Mouse (Mus musculus): ENCODE measurements at regions not wholly inside any gene's neighbourhood (a gene's known extent, or its start where the extent isn't known, plus 50 kb on each side); places are given as distances from the start of the nearest gene placed in this dataset.

DNA sequence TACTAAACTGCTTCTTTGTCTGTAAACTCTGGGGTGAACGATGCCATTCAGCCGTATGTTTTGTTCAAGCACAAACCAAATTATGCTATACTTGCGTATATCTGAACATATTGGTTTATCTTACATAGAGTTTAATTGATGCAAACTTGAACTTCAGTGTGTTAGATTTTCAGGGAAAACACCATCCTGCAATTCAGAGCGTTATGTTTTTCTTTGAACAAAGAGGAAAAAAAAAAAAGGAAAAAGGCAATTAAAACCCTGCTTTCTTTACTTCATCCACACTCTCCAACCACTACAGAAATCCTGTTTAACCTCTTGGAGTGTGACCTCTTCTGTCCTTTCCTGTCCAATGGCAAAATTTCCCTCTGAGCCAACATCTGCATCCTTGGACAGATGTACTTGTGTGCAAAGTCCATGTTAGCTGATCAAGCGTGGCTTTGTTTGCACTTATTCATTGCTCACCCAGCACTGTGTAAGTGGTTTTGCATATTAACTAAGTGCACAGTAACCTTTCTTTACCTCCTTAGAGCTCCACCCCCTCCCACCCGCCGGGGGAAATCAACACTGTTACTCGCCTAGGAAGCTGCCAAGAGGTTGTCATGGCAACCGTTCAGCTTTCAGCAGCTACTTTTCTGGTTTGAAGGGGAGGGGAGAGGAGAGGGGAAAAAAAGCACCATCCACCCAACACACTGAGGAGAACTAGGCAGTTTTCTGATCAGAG lies 174.4 kb upstream of the Klf12 start:
- DNase-seq (ENCODE audit: low spot score), result no peak

DNA sequence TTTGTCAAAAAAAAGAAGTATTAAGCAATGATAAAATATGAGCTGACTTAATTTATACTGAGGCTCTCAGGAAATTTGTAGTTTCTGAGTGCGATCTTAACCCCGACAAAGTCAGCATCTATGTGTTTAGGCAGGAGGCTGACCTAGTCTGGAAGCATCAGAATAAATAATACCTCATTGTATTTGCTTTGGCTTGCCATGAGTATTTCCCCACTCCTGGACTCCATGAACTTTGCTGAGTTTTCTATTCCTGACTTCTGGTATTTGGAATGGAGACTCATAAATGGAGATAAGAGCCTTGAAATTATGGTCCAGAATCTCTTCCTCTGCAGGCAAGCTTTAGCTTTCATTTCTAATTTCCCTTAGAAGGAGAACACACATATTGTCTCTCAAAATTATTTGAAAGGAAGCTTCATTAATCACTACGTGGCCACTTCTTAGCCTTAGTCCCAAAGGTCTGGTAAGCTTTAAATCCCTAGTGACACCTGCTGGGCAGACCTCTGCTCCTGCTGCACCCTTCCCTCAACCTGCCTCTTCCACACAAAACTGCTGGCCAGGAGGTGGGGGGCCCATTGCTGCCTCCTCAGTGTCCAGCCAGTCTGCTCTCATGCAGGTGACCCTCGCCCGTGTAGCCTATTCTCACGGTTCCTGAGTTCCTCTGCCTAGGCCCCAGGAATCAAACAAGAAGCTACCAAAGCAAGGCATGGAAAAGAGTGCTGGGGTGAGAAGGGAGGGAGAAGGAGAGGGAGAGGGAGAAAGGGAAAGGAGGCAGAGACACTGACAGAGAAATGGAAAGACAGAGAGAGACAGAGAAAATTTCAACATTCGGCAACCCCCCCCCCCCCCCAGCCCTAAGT lies 173.6 kb upstream of the Klf12 start:
- no peak for DNase-seq (ENCODE audit: low spot score)

DNA sequence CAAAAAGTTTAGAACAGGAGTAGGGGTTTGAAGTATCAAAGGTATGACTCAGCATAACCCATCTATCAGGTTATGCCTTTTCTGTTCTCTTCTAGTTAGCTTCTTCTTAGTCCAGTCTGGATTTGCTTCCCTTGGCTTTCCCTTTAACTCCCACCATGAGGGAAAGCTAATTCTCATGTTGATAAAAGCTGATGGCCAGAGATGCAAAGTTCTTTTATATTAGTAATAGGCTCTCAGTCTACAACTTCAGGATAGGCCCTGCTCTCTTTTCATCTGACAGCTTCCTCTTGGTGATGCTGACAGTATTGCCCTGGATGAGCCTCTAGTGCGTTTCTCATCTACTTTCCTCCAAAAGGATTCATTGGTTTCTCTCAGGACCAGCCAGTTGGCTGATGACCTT lies 161.7 kb upstream of the Klf12 start:
- DNase-seq (ENCODE audit: low spot score), result no peak

DNA sequence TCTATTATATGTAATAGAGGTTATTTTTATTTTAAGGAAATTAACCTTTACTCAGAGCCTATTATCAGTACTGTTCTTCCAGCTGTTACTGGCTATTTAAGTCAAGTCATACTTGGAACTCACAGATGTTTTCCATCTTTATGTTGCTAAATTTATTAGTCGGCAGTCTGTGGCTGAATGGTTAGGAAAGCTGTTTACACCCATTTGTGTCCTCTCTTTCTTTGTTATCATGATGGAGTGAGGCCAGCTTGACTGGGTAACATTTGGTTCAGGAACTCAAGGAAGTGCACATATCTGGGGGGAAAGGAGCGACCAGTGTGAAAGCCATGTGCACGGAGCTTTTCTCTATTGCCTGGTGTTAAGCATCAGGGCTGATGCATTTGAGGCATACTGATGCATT lies 160.4 kb upstream of the Klf12 start:
- DNase-seq (ENCODE audit: low spot score), result no peak

DNA sequence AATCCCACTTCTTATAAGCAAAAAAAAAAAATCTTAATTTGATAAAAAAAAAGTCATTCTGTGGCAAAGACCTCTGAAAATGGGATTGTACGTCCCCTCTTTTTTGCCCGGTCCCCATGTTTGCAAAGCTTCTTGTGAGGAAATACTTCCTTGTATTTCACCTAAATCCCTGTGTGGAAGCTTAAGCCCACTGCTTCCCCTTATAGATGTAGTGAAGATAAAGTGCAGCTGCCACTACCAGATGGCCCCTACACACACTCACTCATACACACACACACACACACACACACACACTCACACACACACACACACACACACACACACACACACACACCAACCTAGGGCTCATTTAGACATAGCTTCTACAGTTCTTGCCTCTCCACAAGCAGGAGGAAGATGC lies 159.6 kb upstream of the Klf12 start:
- no peak for DNase-seq (ENCODE audit: low spot score)

DNA sequence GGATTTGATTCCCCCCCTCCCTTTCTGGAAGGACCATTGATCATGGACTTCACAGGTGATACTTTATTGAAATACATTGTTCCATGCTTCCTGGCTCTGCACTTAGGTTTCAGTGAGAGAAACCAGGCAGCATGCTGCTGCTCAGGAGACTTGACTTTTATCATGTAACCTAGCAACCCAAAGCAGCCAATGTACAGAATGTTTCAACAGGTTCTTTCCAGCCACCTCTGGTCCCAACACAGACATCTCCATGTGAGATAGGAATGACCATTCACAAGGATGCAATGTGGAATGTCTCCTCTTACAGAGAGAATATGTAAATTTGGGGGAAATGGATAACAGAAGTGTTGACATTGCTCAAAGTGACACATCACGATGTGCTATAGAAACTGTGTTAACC lies 153.1 kb upstream of the Klf12 start:
- DNase-seq (ENCODE audit: low spot score), result no peak

DNA sequence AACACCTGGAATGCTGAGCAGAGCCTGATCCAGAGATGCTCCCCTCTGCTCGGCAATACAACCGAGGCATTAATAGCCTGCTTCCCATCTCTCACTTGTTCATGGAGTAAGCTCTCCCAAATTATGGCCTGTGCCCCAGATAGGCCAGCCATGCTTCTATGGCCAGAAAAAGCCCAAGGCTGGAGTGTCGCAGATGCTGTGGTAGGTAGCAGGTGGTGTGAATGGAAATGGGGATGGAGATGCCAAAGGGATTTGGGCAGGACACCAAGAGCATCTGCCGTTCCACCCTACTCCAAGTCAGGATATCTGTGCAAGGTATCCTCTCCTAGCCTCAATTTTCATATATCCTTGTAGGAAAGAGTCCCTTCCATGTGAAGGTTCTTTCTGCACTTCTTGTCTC lies 145.2 kb upstream of the Klf12 start:
- DNase-seq (ENCODE audit: low spot score), result no peak

DNA sequence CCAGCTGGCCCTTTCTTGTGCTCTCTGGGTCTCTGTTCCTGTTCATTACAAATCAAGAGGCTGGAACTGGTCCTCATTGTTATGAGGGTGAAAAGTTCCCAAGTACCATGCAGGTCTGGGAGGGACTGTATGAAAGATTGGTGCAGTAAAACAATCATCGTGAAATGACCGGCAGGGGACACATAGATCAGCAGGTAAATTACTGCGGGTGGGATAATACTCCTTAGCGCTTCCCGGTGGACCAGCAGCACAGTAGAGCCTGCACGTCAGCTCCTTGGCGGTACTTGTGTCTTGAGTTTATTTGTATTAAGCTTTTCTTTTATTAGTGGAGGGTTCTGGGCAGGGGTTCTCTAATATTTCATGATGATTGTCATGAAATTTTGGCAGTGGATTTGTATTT lies 141.9 kb upstream of the Klf12 start:
- DNase-seq (ENCODE audit: low spot score), result no peak

DNA sequence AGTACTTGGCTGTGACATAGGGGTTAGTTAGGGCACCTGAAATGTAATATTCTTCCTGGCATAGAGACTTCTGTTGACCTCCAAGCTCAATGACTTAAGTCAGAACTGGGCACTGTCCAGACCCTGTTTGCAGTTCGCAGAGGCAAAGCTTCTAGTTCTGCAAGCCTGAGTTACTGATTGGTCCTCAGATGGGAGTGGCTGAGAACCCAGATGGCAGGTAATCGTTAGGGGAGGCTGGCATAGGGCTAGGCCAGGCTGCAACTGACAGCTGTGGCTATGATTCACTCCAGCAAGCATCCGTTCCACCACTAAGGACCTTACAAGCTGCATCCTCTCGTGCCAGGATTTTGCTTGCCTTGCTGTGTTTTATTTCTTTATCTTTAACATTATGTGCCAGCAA lies 139.3 kb upstream of the Klf12 start:
- peak; percentile 77 for DNase-seq (ENCODE audit: low spot score)

DNA sequence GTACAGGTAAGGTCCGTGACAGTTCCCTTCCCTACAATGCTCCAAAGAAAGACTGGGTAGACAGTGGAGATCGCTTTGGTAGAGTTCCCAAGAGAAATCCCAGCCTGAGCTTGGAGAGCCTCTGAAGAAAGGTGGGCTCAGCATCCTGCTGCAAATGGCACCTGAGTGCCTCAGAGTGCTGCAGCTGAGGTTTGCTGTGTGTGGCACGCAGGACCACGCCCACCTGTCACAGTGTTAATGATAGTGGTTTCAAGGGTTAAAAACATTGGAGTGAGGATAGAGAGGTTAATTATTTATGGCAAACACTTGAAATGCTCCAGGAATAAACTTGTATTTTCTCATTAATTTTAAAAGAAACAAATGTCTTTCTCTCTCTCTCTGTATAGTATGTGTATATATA lies 137.2 kb upstream of the Klf12 start:
- no peak for DNase-seq (ENCODE audit: low spot score)

DNA sequence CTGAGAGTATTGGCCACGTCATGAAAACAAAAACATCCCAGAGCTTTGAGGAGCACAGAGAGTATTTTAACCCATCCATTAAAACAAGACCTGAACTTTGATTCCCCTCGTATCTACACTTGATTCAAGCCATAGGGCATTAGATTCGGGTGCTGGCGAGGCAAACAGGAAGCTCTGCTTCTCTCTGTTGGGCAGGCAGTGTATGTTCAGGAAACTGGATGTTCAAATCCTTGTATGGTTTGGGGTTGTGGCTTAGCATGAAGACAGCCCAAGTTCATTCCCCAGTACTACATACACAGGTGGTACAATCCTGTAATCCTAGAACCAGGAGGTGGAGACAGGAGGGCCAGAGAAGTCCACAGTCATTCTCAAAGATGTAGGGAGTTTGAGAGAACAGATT lies 130.6 kb upstream of the Klf12 start:
- DNase-seq (ENCODE audit: low spot score), result no peak

DNA sequence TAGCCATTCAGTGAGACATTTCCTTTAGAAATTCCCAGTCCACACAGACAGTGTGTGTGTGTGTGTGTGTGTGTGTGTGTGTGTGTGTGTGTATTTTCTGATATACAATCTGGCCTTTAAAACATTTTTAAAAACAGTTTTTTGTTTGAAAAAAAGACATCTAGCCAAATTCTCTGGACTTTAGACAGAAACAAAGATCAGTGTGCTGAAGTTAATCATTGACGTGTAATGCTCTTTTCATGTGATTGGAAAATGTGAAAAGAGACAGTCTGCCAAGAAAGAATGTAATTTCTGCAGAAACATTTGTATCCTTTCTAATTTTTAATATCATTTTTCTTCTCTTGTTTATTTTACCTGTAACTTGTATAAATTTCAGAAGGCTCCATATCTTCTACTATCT lies 127.7 kb upstream of the Klf12 start:
- no peak for DNase-seq (ENCODE audit: low spot score)

DNA sequence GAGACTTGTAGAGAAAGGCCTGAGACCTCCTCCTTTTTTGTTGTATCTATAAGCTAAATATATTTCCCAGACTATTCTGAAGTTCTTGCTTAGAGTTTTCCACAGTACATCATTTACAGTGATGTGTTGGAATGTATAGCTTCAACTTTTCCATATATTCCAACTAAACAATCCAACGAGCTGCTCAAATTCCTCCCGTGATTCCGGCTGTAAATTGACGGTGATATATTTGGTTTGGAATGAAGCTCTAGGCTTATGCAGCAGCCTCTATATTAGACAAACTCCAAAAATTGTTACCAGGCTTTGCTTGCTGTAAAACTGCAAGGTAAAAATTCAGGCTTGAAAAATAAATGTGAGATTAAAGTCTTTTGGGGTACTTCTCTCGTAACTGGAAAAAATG lies 112.7 kb upstream of the Klf12 start:
- no peak for DNase-seq (ENCODE audit: low spot score)

DNA sequence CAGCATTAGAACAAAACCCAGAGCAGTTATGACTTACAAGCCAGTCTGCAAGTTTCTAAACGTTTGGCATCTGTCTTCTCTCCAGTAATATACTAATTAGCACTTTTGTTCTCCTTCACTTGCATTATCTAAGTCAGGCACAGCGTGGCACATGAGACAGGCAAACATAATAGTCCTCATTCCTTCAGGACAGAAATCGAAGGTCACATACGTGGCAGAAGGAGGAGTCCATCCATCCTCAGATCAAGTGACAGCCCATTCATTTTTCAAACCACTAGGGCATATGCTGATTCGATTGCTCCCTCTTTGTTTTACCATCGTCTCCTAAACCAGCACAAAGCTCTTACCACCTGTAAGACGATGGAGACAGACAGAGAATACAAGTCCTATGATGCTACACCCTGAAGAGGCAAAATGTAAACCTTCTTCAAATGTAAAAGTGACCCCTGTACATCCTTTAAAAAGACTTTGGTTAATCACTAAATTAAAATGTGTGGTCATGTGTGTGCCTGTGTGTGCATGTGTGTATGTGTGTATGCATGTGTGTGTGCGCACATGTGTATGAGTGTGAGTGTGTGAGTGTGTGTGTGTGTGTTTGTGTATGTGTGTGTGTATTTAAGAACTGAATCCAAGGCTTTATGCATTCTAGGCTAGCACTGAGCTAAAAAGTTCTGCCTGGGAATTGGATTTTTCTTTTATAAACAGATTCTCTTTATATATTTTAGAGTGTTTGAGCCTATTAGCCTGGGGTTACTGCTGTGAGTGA lies 90.9 kb upstream of the Klf12 start:
- no peak for DNase-seq (ENCODE audit: low spot score)

DNA sequence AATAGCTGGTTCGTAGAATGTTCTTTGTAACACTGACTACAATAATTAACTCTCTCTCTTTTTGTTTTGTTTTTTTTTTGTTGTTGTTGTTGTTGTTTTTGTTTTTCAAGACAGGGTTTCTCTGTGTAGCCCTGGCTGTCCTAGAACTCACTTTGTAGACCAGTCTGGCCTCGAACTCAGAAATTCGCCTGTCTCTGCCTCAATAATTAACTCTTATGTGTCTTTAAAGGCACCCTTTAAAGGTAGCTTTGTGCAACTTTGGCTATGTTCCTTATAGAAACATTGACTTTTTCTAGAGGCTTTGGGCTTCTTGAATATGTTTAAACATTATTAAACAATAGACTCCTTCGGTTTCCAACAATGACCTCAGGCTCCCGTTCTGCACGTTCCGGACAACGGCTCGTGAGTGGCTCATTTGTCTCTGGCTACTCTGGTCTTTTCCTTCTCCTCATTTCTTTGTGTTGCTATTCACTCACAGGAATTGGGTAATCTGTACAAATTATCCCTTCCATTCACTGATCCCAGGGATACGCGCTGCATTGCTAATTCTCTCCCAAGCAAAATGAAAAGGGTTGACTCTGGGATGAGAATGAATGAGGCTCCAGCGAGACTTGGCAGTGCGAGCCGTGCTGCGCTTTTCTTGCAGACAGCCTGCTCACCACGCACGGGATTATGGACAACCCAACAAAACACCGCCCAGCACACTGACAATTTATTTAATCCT lies 90.2 kb upstream of the Klf12 start:
- DNase-seq (ENCODE audit: low spot score), result no peak

DNA sequence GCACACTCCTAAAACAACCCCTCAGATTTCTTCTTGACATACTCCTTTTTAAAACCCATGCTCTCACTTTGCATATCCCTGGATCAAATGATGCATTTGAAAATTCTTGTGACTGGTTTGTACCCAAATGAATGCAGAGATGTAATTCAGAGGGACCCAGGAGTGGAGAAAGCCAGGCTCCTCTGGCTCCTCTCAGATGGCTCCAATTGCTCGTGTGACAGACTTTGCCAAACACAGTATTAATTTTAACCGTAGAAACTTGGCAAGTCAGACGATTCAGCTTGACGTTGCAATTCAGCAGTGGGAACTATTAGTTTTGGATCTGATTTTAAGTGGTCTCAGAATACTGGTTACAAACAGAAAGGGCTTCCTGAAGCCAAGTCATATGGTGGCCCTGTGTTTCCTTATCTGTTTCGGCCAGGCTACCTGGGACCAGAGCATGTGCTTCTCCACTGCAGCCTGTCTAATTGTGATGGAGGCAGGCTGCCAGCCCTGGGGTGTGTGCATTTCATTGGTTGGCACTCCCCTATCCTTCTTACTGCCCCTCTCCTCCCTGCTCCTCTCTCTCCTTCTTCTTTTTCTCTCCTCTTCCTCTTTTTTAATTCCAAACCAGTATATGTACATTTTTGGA lies 81.9 kb upstream of the Klf12 start:
- no peak for DNase-seq (ENCODE audit: low spot score)

DNA sequence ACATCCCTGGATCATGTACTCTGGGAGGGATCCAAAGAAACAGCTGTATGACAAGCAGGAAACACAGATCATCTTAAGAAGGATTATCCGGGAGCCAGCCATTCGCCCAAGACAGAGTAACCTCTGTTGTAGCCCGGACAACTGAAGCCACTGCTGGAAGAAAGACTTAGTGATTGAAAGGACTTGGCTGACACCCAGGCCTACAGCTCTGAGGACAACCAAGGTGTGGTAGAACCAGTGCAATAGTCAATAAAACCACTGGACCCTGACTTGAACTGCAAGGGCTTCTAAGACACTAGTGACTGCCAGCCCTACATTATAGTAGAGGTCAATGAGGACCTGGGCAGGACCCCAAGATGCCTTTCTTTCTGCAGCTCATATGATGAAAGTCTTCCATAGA lies 78.3 kb upstream of the Klf12 start:
- DNase-seq (ENCODE audit: low spot score), result no peak

DNA sequence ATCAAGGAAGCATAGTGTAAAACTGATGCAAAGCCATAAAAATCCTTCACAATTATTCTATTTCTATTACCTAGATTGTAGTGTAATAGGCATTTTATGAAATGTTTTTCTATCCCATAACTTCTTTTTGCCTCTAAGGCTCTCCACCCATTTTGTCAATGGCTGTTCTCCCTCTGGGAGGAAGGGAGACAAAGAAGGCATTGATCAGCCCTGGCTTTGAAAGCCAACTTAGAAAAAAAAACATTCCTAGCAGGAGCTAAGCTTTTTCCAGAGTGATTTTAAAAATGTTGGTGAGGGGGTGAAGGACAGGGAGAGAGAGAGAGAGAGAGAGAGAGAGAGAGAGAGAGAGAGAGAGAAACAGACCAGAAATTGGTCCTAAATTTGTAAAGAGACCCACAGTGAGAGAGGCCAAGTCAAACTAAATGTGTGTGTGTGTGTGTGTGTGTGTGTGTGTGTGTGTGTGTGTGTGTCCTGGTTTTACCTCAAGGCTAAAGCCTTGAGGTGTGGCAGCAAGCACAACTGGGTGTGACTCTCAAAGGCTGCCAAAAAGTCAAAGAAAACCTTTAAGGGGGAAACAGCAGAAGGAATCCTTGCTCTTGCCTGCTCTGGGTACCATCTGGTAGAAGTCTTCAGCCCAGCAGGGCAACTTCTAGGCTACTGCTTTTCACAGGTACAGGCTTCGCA lies 77.0 kb upstream of the Klf12 start:
- no peak for DNase-seq (ENCODE audit: low spot score)

DNA sequence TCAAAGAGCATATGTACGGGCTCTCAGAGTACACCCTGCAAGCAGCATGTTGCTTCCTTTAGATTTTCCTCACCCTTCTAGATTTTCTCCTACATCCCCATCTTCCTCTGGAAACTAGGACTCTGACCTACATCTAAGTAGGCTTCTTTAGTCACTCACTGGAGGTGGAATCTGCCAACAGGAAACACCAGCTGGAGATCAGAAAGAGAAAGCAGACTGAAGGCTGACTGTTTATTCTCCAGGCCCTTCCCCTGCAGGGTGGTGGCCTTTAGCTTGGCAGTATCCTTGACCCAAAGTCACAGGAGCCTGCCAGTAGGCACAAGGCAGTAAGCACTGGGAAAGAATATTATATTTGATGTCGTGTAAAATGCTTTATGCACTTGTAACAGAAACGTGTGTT lies 75.4 kb upstream of the Klf12 start:
- peak; percentile 3 for DNase-seq (ENCODE audit: low spot score)

DNA sequence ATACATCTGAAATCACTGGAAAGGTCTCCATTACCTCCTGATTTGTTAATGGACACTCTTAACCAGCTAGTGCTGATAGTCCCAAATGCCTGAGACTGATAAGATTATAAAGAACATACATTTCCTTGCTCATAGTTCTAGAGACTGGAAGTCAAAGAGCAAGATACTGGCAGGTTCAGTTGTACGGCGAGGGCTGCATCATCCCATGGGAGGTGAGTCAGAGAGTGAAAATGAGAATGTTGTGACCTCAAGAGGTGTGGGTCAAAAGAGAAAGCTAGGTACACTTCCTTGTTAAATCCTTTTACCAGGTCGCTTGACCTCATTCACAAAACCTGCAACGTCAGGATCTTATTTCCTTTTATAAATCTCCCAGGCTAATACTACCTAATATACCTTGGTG lies 72.7 kb upstream of the Klf12 start:
- no peak for DNase-seq (ENCODE audit: low spot score)

DNA sequence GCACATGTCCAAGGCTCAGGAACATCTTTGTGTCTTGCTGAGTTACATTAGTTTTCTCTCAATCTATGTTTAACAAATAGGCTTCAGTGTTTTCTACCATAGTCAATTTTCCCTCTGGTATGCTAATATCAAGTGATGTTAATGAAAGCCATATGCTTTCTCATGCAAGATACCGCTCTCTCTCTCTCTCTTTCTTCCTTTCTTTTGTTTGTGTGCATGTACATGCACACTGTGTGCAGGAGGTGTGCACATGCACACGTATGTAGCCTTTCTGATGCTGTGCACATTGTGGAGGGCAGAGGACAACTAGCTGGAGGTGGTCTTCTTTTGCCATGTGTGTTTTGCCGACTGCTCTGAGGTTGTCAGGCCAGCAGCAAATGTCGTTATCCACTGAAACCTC lies 69.0 kb upstream of the Klf12 start:
- no peak for DNase-seq (ENCODE audit: low spot score)

Data from gastrocnemius, adult 18-20 months (tissue).